Mouse (Mus musculus): ENCODE measurements around the gene Saal1. TPM values are rescaled to one million over a fixed set of nuclear protein-coding genes. Genes with fewer than 3 reads are reported as not detected.
"Not testable (repeated sequence)": the region's sequence is repeated elsewhere in the genome, so short reads cannot be mapped to it uniquely, and the experiment has no call there.

Gene Saal1
- polyA plus RNA-seq, 1 experiment from 2014 or later, result 35.8 TPM

- no peak overlapping the region for H3K4me2 ChIP-seq
- no peaks in the 10 kb centered on the region for H3K9me3 ChIP-seq
- H3K27ac ChIP-seq, result no peak overlapping the region
- H3K27me3 ChIP-seq, result no peaks in the 10 kb centered on the region
- no peaks in the 10 kb centered on the region for H3K4me1 ChIP-seq
- no peak overlapping the region for H3K9ac ChIP-seq
- no peaks in the 10 kb centered on the region for H3K36me3 ChIP-seq
- ATAC-seq (ENCODE audit: insufficient number of reproducible peaks, insufficient read depth, low FRiP score, low TSS enrichment, low read depth), result no peak
- H3K4me3 ChIP-seq, result no peak overlapping the region
Observed at GRCm38 (mm10) chr7:46680732-46681131, 29.7 kb downstream of the Saal1 start.

GRCm38 (mm10) chr7:46679044-46679443, 31.4 kb downstream of the Saal1 start:
- H3K4me2 ChIP-seq; H3K9me3 ChIP-seq; H3K27me3 ChIP-seq; H3K36me3 ChIP-seq; H3K27ac ChIP-seq; H3K4me1 ChIP-seq; ATAC-seq (ENCODE audit: insufficient number of reproducible peaks, insufficient read depth, low FRiP score, low TSS enrichment, low read depth); H3K9ac ChIP-seq; H3K4me3 ChIP-seq: not testable (repeated sequence)
- 76% methylated on average over 7 of the region's 7 CpGs for WGBS

- H3K4me1 ChIP-seq, result no peaks in the 10 kb centered on the region
- no peaks in the 10 kb centered on the region for H3K36me3 ChIP-seq
- no peak overlapping the region for H3K4me3 ChIP-seq
- no peak overlapping the region for H3K9ac ChIP-seq
- H3K27ac ChIP-seq, result no peak overlapping the region
- H3K9me3 ChIP-seq, result no peaks in the 10 kb centered on the region
- 88% methylated on average over 3 of the region's 3 CpGs for WGBS
- no peaks in the 10 kb centered on the region for H3K27me3 ChIP-seq
- no peak overlapping the region for H3K4me2 ChIP-seq
- no peak for ATAC-seq (ENCODE audit: insufficient number of reproducible peaks, insufficient read depth, low FRiP score, low TSS enrichment, low read depth)
Observed at GRCm38 (mm10) chr7:46678417-46678816, 32.1 kb downstream of the Saal1 start.

GRCm38 (mm10) chr7:46676808-46677360, 33.6 kb downstream of the Saal1 start:
- Histone ChIP-seq H3K4me3 (no peak overlapping the region), H3K27me3 (no peaks in the 10 kb centered on the region), H3K4me2 (no peak overlapping the region), H3K27ac (no peak overlapping the region), H3K9me3 (no peaks in the 10 kb centered on the region), H3K36me3 (no peaks in the 10 kb centered on the region), H3K4me1 (peaks cover 5% of the 10 kb centered on the region), H3K9ac (no peak overlapping the region)
- 64% methylated on average over 5 of the region's 5 CpGs for WGBS
- ATAC-seq (ENCODE audit: insufficient number of reproducible peaks, insufficient read depth, low FRiP score, low TSS enrichment, low read depth), result no peak

GRCm38 (mm10) chr7:46675886-46676285, 34.6 kb downstream of the Saal1 start:
- Histone ChIP-seq H3K27me3 (no peaks in the 10 kb centered on the region), H3K27ac (no peak overlapping the region), H3K4me3 (no peak overlapping the region), H3K9ac (no peak overlapping the region), H3K36me3 (no peaks in the 10 kb centered on the region), H3K4me2 (no peak overlapping the region), H3K9me3 (no peaks in the 10 kb centered on the region), H3K4me1 (peaks cover 8% of the 10 kb centered on the region)
- 79% methylated on average over 8 of the region's 8 CpGs for WGBS
- ATAC-seq (ENCODE audit: insufficient number of reproducible peaks, insufficient read depth, low FRiP score, low TSS enrichment, low read depth), result no peak

GRCm38 (mm10) chr7:46675061-46675460, 35.4 kb downstream of the Saal1 start:
- Histone ChIP-seq H3K36me3 (no peaks in the 10 kb centered on the region), H3K4me1 (peaks cover 8% of the 10 kb centered on the region), H3K9me3 (no peaks in the 10 kb centered on the region), H3K9ac (no peak overlapping the region), H3K27ac (no peak overlapping the region), H3K4me3 (no peak overlapping the region), H3K27me3 (no peaks in the 10 kb centered on the region), H3K4me2 (no peak overlapping the region)
- 88% methylated on average over 7 of the region's 7 CpGs for WGBS
- ATAC-seq (ENCODE audit: insufficient number of reproducible peaks, insufficient read depth, low FRiP score, low TSS enrichment, low read depth), result no peak

- Histone ChIP-seq H3K27ac (no peak within 1 kb of the TSS), H3K9ac (no peak within 1 kb of the TSS), H3K27me3 (peaks cover 3% of the 10 kb centered on the region; the same call in 1 of the 2 replicates), H3K9me3 (no peaks in the 10 kb centered on the region), H3K4me3 (no peak within 1 kb of the TSS), H3K4me2 (no peak within 1 kb of the TSS), H3K36me3 (no peaks in the 10 kb centered on the region), H3K4me1 (peaks cover 10% of the 10 kb centered on the region)
- 31% methylated on average over 10 of the region's 10 CpGs for WGBS
- ATAC-seq (ENCODE audit: insufficient number of reproducible peaks, insufficient read depth, low FRiP score, low TSS enrichment, low read depth), result no peak
Observed at GRCm38 (mm10) chr7:46672160-46672672, 38.3 kb downstream of the Saal1 start, which contains the start of gene Tph1. Gene Tph1, minus strand, starts transcription at chr7:46672537.

GRCm38 (mm10) chr7:46667256-46667655, 43.2 kb downstream of the Saal1 start:
- Histone ChIP-seq H3K9me3 (no peaks in the 10 kb centered on the region), H3K27me3 (peaks cover 27% of the 10 kb centered on the region), H3K27ac (no peak overlapping the region), H3K4me1 (peaks cover 10% of the 10 kb centered on the region), H3K4me3 (peak overlapping the region; percentile 9; the same call in 1 of the 2 replicates), H3K9ac (peak overlapping the region; percentile 27; the same call in 1 of the 2 replicates), H3K4me2 (peak overlapping the region; percentile 49), H3K36me3 (no peaks in the 10 kb centered on the region)
- WGBS, result under 1% methylated on average over 21 of the region's 21 CpGs
- no peak for ATAC-seq (ENCODE audit: insufficient number of reproducible peaks, insufficient read depth, low FRiP score, low TSS enrichment, low read depth)

- no peak overlapping the region for H3K27ac ChIP-seq
- ATAC-seq (ENCODE audit: insufficient number of reproducible peaks, insufficient read depth, low FRiP score, low TSS enrichment, low read depth), result no peak
- no peak overlapping the region for H3K9ac ChIP-seq
- H3K4me3 ChIP-seq, result no peak overlapping the region
- H3K4me2 ChIP-seq, result no peak overlapping the region
- WGBS, result 36% methylated on average over 9 of the region's 9 CpGs
- H3K36me3 ChIP-seq, result no peaks in the 10 kb centered on the region
- H3K4me1 ChIP-seq, result peaks cover 4% of the 10 kb centered on the region; the same call in 1 of the 2 replicates
- no peaks in the 10 kb centered on the region for H3K9me3 ChIP-seq
- peaks cover 30% of the 10 kb centered on the region for H3K27me3 ChIP-seq
Observed at GRCm38 (mm10) chr7:46665236-46665635, 45.2 kb downstream of the Saal1 start.

GRCm38 (mm10) chr7:46661591-46662090, 48.8 kb downstream of the Saal1 start:
- Histone ChIP-seq H3K9me3 (no peaks in the 10 kb centered on the region), H3K4me2 (no peak overlapping the region), H3K27ac (no peak overlapping the region), H3K9ac (no peak overlapping the region), H3K4me1 (no peaks in the 10 kb centered on the region), H3K36me3 (no peaks in the 10 kb centered on the region), H3K27me3 (peaks cover 23% of the 10 kb centered on the region), H3K4me3 (no peak overlapping the region)
- ATAC-seq (ENCODE audit: insufficient number of reproducible peaks, insufficient read depth, low FRiP score, low TSS enrichment, low read depth), result no peak
- WGBS, result 44% methylated on average over 18 of the region's 18 CpGs

- Histone ChIP-seq H3K27ac (no peak overlapping the region), H3K4me1 (no peaks in the 10 kb centered on the region), H3K27me3 (no peaks in the 10 kb centered on the region), H3K9ac (no peak overlapping the region), H3K4me3 (no peak overlapping the region), H3K36me3 (no peaks in the 10 kb centered on the region), H3K9me3 (no peaks in the 10 kb centered on the region), H3K4me2 (no peak overlapping the region)
- no peak for ATAC-seq (ENCODE audit: insufficient number of reproducible peaks, insufficient read depth, low FRiP score, low TSS enrichment, low read depth)
- WGBS, result 43% methylated on average over 2 of the region's 2 CpGs
Observed at GRCm38 (mm10) chr7:46652279-46652678, 58.2 kb downstream of the Saal1 start.

- not testable (repeated sequence) for ATAC-seq (ENCODE audit: insufficient number of reproducible peaks, insufficient read depth, low FRiP score, low TSS enrichment, low read depth); H3K27me3 ChIP-seq
- 47% methylated on average over 5 of the region's 5 CpGs for WGBS
Observed at GRCm38 (mm10) chr7:46650231-46650630, 60.2 kb downstream of the Saal1 start.

More at GRCm38 (mm10) chr7:46650231-46650630, 60.2 kb downstream of the Saal1 start:
- not testable (repeated sequence) for H3K4me2 ChIP-seq, H3K9ac ChIP-seq, H3K27ac ChIP-seq, H3K4me3 ChIP-seq, H3K9me3 ChIP-seq, H3K36me3 ChIP-seq, H3K4me1 ChIP-seq

Data from embryonic facial prominence, embryonic 13.5 days (tissue).